Mouse (Mus musculus) midbrain, postnatal 0 days (tissue): ENCODE data around the gene Kirrel3. TPM values are rescaled to one million over a fixed set of nuclear protein-coding genes. Genes with fewer than 3 reads are reported as not detected.

ENCODE experiments used
- ATAC-seq: fragments of 200-750 bp; cut with Nextera tagmentation; 2 replicates; pipeline ENCODE4 v1.8.0; 2017; ENCODE audit warnings: moderate number of reproducible peaks, mild to moderate bottlenecking, moderate TSS enrichment, moderate library complexity; ENCODE audit not compliant: low FRiP score
- DNase-seq: peaks from one replicate; pipeline ENCODE4 v3.0.0-alpha.2; 2015; ENCODE audit warnings: low spot score
- H3K27ac ChIP-seq: fragments of 300-500 bp; sonication (generic); 2 replicates; pipeline ENCODE4 v1.5.1; 2014; ENCODE audit warnings: low read depth, mild to moderate bottlenecking, low read length, mixed read lengths
- H3K27me3 ChIP-seq: fragments of 300-500 bp; sonication (generic); 2 replicates; pipeline ENCODE4 v1.6.1; 2014; ENCODE audit warnings: low read length, control low read depth, mixed read lengths; ENCODE audit not compliant: insufficient read depth
- H3K36me3 ChIP-seq: fragments of 300-500 bp; sonication (generic); 2 replicates; pipeline ENCODE4 v1.6.1; 2014; ENCODE audit warnings: low read length, control low read depth, mixed read lengths; ENCODE audit not compliant: insufficient read depth
- H3K4me1 ChIP-seq: fragments of 300-500 bp; sonication (generic); 2 replicates; pipeline ENCODE4 v1.6.1; 2014; ENCODE audit warnings: mild to moderate bottlenecking, control low read depth, antibody characterized with exemption, low read length, mixed read lengths; ENCODE audit not compliant: insufficient read depth
- H3K4me2 ChIP-seq: fragments of 300-500 bp; sonication (generic); 2 replicates; pipeline ENCODE4 v1.6.1; 2014; ENCODE audit warnings: low read depth, mild to moderate bottlenecking, low read length, mixed read lengths; ENCODE audit not compliant: poor library complexity, severe bottlenecking
- H3K4me3 ChIP-seq: fragments of 300-500 bp; sonication (generic); 2 replicates; pipeline ENCODE4 v1.5.1; 2014; ENCODE audit warnings: low read depth, mild to moderate bottlenecking, low read length, moderate library complexity
- H3K9ac ChIP-seq: fragments of 300-500 bp; sonication (generic); replicated peaks from 2 replicates; pipeline ENCODE4 v1.6.1; 2014; ENCODE audit warnings: mild to moderate bottlenecking, low read length, moderate library complexity, mixed read lengths; ENCODE audit not compliant: poor library complexity, severe bottlenecking
- H3K9me3 ChIP-seq: fragments of 300-500 bp; sonication (generic); 2 replicates; pipeline ENCODE4 v1.6.1; 2016; ENCODE audit warnings: low read length, control low read depth
- CTCF ChIP-seq: IDR thresholded peaks from 2 replicates; pipeline ENCODE4 v1.5.1; 2016; ENCODE audit warnings: antibody characterized with exemption, mild to moderate bottlenecking
- WGBS: fragments of 180-500 bp; shearing (Covaris S2); extraction: QIAGEN DNeasy Blood & Tissue Kit; methylation state at CpG from one replicate; pipeline ENCODE4 v1.1.7; 2014; 5-methylcytosine and 5-hydroxymethylcytosine counted together
- polyA plus RNA-seq: library from polyadenylated mRNA; unstranded; fragments of >200 nt; fragmentation: Nextera tagmentation; extraction: Ambion mirVana; gene quantifications from 2 replicates; pipeline ENCODE4 v1.2.1, GENCODE M21; 2015
- total RNA-seq: library from RNA; depleted of rRNA; stranded (reverse); fragments of >200 nt; gene quantifications from 2 replicates; pipeline ENCODE4 v1.2.3, GENCODE M21; 2014

Gene Kirrel3
- total and polyA plus RNA-seq, 2 experiments from 2014 or later, result 47.2 to 56.3 TPM

GRCm38 (mm10) chr9:34957691-34958090, 472.0 kb downstream of the Kirrel3 start:
- Histone ChIP-seq H3K27me3 (no peaks in the 10 kb centered on the region), H3K4me2 (no peak overlapping the region), H3K9ac (no peak overlapping the region), H3K27ac (no peak overlapping the region), H3K4me3 (no peak overlapping the region), H3K36me3 (no peaks in the 10 kb centered on the region), H3K9me3 (no peaks in the 10 kb centered on the region), H3K4me1 (no peaks in the 10 kb centered on the region)
- ATAC-seq, result no peak
- 66% methylated on average over 6 of the region's 6 CpGs for WGBS
- no peak for TF ChIP-seq CTCF
- no peak for DNase-seq

DNA sequence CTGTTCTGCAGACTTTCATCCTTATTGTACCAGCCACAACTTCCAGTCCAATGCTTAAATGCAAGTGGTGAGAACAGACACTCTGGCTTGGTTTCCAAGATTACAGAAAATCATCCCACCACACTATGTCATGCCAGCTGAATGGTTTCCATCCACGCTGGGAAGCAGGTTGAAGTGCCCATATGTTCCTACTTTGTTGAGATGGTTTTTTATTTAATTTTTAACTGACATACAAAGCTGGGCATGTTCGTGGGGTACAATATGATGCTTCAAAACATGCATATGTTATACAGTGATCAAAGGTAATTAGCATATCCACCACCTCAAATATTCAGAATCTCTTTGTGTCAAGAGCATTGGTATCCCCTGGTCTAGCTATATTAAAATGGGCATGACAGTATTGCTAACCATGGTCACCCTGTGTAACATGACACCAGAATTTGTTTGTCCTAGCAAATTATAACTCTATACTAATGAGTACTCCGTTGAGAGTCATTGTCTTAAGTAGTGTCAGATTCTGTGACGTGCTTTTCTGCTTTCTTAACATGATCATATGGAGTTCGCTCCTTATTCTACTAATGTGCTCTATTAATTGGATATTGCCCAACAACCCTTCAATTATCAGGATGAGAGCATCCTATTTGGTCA, 472.6 kb downstream of the Kirrel3 start:
- Histone ChIP-seq H3K9ac (no peak overlapping the region), H3K9me3 (no peaks in the 10 kb centered on the region), H3K27me3 (no peaks in the 10 kb centered on the region), H3K4me3 (no peak overlapping the region), H3K27ac (no peak overlapping the region), H3K4me2 (no peak overlapping the region), H3K4me1 (no peaks in the 10 kb centered on the region), H3K36me3 (no peaks in the 10 kb centered on the region)
- TF ChIP-seq CTCF, result no peak
- 83% methylated on average over 5 of the region's 5 CpGs for WGBS
- no peak for DNase-seq
- ATAC-seq, result no peak

DNA sequence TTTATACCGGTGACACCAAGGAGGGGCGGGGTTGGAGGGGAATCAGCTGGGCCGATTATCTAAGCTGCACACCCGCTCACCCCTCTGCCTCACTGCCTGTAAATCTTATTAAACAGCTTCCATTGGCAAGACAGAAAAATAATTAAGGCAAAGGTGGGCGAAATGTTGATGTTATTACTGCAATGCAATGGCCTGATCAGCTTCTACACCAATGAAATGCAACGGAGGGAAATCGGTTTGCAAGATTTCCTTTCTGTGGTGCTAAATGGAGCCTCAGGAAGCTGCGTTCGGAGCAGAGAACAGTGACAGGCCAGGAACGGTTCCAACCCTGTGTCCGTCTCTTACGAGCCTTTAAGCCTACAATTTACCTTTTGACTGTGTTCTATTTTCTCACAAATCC, 475.0 kb downstream of the Kirrel3 start:
- 60% methylated on average over 12 of the region's 12 CpGs for WGBS
- ATAC-seq, result no peak
- no peak overlapping the region for H3K4me3 ChIP-seq
- no peaks in the 10 kb centered on the region for H3K36me3 ChIP-seq
- DNase-seq, result no peak
- H3K27me3 ChIP-seq, result no peaks in the 10 kb centered on the region
- no peak overlapping the region for H3K9ac ChIP-seq
- H3K9me3 ChIP-seq, result no peaks in the 10 kb centered on the region
- TF ChIP-seq CTCF, result no peak
- no peak overlapping the region for H3K4me2 ChIP-seq
- no peak overlapping the region for H3K27ac ChIP-seq
- no peaks in the 10 kb centered on the region for H3K4me1 ChIP-seq

DNA sequence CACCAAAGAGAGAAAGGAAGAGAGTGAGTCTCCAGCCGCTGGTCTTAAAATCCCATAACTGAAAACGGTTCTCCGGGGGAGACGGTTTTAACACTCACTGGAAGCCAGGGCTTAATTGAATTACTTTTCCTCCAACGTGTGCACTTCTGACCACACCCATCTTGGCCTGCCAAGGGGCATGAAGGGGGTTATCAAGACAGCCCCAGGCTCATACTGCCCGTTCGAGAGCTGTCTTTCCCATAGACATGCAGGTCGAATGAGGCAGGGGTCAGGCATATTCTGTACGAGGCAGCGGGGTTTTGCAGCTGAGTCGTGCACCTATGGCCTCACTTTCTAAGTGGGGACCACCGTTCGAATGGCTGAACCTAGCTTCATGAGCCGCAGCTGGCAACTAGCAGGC, 475.5 kb downstream of the Kirrel3 start:
- H3K27ac ChIP-seq, result no peak overlapping the region
- DNase-seq (no peak), ATAC-seq (no peak)
- TF ChIP-seq CTCF, result no peak
- H3K27me3 ChIP-seq, result no peaks in the 10 kb centered on the region
- no peak overlapping the region for H3K4me3 ChIP-seq
- H3K4me2 ChIP-seq, result no peak overlapping the region
- no peaks in the 10 kb centered on the region for H3K9me3 ChIP-seq
- WGBS, result 68% methylated on average over 14 of the region's 14 CpGs
- H3K9ac ChIP-seq, result no peak overlapping the region
- H3K4me1 ChIP-seq, result no peaks in the 10 kb centered on the region
- H3K36me3 ChIP-seq, result no peaks in the 10 kb centered on the region

DNA sequence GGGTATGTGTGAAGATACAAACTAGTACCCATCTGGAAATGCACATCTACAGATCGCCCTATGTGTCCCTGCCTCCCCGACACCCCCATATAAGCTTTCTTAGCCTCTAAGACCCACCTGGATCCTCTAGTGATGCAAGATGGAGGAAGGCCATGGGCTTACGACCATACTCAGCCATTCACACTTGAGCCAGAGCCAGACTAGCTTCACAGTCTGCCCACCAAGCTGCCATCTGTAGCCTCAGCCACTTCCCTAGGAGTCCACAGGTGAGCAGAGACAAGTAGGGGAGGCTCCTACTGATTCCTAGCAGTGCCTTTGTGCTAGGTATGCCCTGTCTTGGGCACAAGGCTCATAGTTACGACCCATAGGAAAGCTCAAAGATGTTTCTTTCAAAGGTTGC, 476.6 kb downstream of the Kirrel3 start:
- Histone ChIP-seq H3K4me1 (no peaks in the 10 kb centered on the region), H3K4me2 (no peak overlapping the region), H3K9ac (no peak overlapping the region), H3K36me3 (no peaks in the 10 kb centered on the region), H3K27ac (no peak overlapping the region), H3K9me3 (no peaks in the 10 kb centered on the region), H3K4me3 (no peak overlapping the region), H3K27me3 (no peaks in the 10 kb centered on the region)
- TF ChIP-seq CTCF, result no peak
- no peak for DNase-seq
- 92% methylated on average over 4 of the region's 4 CpGs for WGBS
- ATAC-seq, result no peak

- no peak overlapping the region for H3K4me2 ChIP-seq
- WGBS, result 72% methylated on average over 3 of the region's 3 CpGs
- H3K4me3 ChIP-seq, result no peak overlapping the region
- no peaks in the 10 kb centered on the region for H3K4me1 ChIP-seq
- H3K36me3 ChIP-seq, result no peaks in the 10 kb centered on the region
- H3K27ac ChIP-seq, result no peak overlapping the region
- H3K9ac ChIP-seq, result no peak overlapping the region
- no peak for ATAC-seq
- no peaks in the 10 kb centered on the region for H3K9me3 ChIP-seq
- DNase-seq, result no peak
- H3K27me3 ChIP-seq, result no peaks in the 10 kb centered on the region
- TF ChIP-seq CTCF, result no peak
Observed at GRCm38 (mm10) chr9:34963593-34963992, 477.9 kb downstream of the Kirrel3 start.
